Mouse (Mus musculus) hindbrain, embryonic 13.5 days (tissue): ENCODE data around the gene Cic. TPM values are rescaled to one million over a fixed set of nuclear protein-coding genes. Genes with fewer than 3 reads are reported as not detected.

Experiments
- ATAC-seq: fragments of 200-750 bp; cut with Nextera tagmentation; 2 replicates; pipeline ENCODE4 v1.8.0; 2017; ENCODE audit warnings: moderate TSS enrichment; ENCODE audit not compliant: low FRiP score
- H3K27ac ChIP-seq: fragments of 300-500 bp; sonication (generic); 2 replicates; pipeline ENCODE4 v1.5.1; 2015; ENCODE audit warnings: inconsistent platforms, mild to moderate bottlenecking, moderate library complexity
- H3K27me3 ChIP-seq: fragments of 300-500 bp; sonication (generic); 2 replicates; pipeline ENCODE4 v1.6.1; 2015; ENCODE audit warnings: mild to moderate bottlenecking, inconsistent platforms
- H3K36me3 ChIP-seq: fragments of 300-500 bp; sonication (generic); 2 replicates; pipeline ENCODE4 v1.6.1; 2015; ENCODE audit warnings: mild to moderate bottlenecking, inconsistent platforms
- H3K4me1 ChIP-seq: fragments of 300-500 bp; sonication (generic); replicated peaks from 2 replicates; pipeline ENCODE4 v1.6.1; 2015; ENCODE audit warnings: inconsistent platforms
- H3K4me2 ChIP-seq: fragments of 300-500 bp; sonication (generic); 2 replicates; pipeline ENCODE4 v1.6.1; 2015; ENCODE audit warnings: inconsistent platforms, mild to moderate bottlenecking, moderate library complexity
- H3K4me3 ChIP-seq: fragments of 300-500 bp; sonication (generic); 2 replicates; pipeline ENCODE4 v1.5.1; 2015; ENCODE audit warnings: mild to moderate bottlenecking, inconsistent platforms
- H3K9ac ChIP-seq: fragments of 300-500 bp; sonication (generic); 2 replicates; pipeline ENCODE4 v1.6.1; 2015; ENCODE audit warnings: mild to moderate bottlenecking, inconsistent platforms
- H3K9me3 ChIP-seq: fragments of 300-500 bp; sonication (generic); 2 replicates; pipeline ENCODE4 v1.6.1; 2016; ENCODE audit warnings: inconsistent platforms
- WGBS: fragments of 180-500 bp; shearing (Covaris S2); methylation state at CpG from one replicate; pipeline ENCODE4 v1.1.7; 2015; 5-methylcytosine and 5-hydroxymethylcytosine counted together
- polyA plus RNA-seq: library from polyadenylated mRNA; unstranded; fragments of >200 nt; fragmentation: Nextera tagmentation; extraction: Ambion mirVana; gene quantifications from 2 replicates; pipeline ENCODE4 v1.2.1, GENCODE M21; 2015

The Cic gene
- polyA plus RNA-seq, 1 experiment from 2014 or later = 36.9 TPM

DNA sequence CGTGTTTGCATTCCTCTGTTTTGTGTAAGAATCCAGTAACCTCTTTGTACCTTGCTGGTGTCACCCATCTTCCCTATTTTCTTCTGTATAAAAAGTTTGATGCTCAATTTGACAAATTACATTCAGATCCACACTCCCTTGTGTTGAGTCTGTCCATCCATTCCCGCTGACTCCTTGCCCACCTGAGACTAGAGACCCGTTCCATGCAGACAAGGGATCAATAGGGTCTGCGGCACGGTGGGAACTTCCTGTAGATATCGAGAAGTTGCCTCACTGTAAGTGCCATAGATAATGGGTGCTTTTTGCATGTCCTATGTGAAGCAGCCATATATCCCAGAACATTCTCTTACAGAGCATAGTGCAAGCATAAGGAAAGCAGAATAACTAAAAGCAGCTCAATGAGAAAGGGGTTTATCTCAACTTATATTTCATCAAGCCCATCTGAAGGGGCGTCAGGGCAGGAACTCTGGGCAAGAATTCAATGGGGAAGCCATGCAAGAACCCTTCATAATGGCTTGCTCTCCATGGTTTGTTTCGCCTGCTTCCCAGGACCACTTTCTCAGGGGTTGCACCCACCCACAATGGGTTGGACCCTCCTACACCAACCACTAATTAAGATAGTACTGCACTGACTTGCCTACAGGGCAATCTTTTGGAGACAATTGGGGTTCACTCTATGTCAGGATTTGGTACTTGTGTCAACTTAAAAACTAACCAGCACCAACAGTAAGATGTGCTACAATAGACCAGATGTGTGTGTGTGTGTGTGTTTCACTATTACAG, 1.1 kb upstream of the Cic start:
- 90% methylated on average over 8 of the region's 8 CpGs for WGBS
- peak overlapping the region; percentile 56 for H3K4me2 ChIP-seq
- H3K4me3 ChIP-seq = no peak overlapping the region; the same call in 1 of the 2 replicates
- peak overlapping the region; percentile 56; the same call in 1 of the 2 replicates for H3K9ac ChIP-seq
- no peak for ATAC-seq
- peaks cover 6% of the 10 kb centered on the region for H3K36me3 ChIP-seq
- no peak overlapping the region for H3K27ac ChIP-seq
- no peaks in the 10 kb centered on the region for H3K9me3 ChIP-seq
- peaks cover 31% of the 10 kb centered on the region for H3K4me1 ChIP-seq
- H3K27me3 ChIP-seq = peaks cover 14% of the 10 kb centered on the region; the same call in 1 of the 2 replicates

DNA sequence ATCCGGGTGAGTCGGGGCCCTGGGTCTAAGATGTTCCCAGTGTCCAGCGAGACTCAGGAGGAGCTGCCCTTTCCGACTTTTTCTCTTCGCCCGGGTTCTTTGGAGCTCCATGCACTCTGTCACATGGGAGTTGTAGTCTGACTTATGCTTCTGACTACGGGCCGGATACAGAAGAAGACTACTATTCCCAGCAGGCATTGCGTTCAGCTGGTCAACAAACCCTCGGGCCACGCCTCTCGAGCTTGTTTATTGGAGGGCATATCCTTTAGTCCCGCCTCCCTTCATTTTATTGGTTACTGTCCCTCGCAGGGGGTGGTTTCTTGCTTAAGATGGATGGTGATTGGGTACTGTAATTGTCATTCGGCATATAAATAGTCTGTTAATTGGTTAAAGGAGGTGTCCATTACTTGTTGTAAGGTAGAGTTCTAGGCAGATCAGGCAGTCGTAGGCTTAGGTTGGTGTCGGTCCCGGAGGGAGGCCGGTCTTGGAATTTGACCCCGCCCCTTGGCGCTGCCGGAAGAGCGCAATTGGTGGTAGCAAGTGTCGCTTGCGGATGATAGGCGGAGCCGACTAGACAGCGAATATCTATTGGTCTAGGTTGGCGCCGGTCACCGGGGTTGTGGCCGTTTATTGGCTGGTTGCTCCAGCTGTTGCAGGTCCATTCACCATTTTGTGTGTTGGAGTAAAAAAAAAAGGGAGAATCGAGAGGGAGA, 403 bp downstream of the Cic start:
- Histone ChIP-seq H3K4me1 (peaks cover 36% of the 10 kb centered on the region), H3K27me3 (peaks cover 14% of the 10 kb centered on the region; the same call in 1 of the 2 replicates), H3K4me2 (peak overlapping the region; percentile 83), H3K9me3 (no peaks in the 10 kb centered on the region), H3K4me3 (peak overlapping the region; percentile 76), H3K36me3 (peaks cover 22% of the 10 kb centered on the region), H3K27ac (peak overlapping the region; percentile 94), H3K9ac (peak overlapping the region; percentile 88)
- WGBS = 0% methylated on average over 33 of the region's 33 CpGs
- peak; percentile 97 for ATAC-seq

DNA sequence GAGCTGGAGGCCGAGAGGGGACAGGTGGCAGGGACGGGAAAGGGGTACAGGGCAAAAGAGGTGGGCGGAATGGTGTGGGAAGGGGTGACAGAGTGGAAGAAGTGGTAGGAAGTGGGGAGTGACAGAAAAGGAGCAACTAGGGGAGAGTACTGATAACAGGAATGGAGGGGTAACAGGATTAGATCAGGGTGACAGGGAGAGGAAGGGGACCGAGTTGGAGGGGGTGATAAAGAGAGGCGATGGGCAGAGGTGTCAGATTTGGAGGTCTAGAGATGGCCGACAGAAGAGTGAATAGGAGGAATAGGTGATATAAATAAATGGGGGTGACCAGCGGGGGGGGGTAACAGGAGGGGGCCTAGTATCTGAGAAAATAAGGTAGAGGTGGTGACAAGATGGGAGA, 1.1 kb downstream of the Cic start:
- Histone ChIP-seq H3K27me3 (peaks cover 14% of the 10 kb centered on the region; the same call in 1 of the 2 replicates), H3K4me3 (peak overlapping the region; percentile 76), H3K36me3 (peaks cover 29% of the 10 kb centered on the region), H3K27ac (peak overlapping the region; percentile 91), H3K9ac (peak overlapping the region; percentile 88), H3K9me3 (no peaks in the 10 kb centered on the region), H3K4me2 (peak overlapping the region; percentile 83), H3K4me1 (peaks cover 43% of the 10 kb centered on the region)
- 0 out of 2 replicates have a peak, but pooled peaks have one; percentile 0 for ATAC-seq
- 2% methylated on average over 7 of the region's 7 CpGs for WGBS

DNA sequence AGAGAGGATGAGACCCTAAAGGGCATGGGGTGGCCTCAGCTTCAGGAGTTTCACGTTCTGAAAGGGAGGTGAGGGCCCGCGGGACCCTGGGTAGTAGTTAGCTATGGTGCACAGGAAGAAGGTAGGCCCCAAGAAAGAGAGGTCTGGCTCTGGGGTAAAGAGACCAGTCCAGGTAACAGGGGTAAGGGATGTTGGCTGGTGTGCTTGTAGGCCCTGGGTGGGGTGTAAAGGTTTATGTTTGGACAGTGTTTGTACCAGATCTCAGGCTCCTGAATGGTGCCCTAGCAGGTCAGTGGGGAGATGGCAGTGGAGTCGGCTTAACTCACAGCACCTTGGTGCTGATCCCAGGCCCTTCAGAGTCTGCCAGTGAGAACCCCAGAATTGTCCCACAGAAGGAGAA, 1.5 kb downstream of the Cic start:
- peak overlapping the region; percentile 91 for H3K27ac ChIP-seq
- peak overlapping the region; percentile 83 for H3K4me2 ChIP-seq
- no peak for ATAC-seq
- H3K4me3 ChIP-seq = peak overlapping the region; percentile 76
- peaks cover 12% of the 10 kb centered on the region; the same call in 1 of the 2 replicates for H3K27me3 ChIP-seq
- 59% methylated on average over 4 of the region's 4 CpGs for WGBS
- peaks cover 48% of the 10 kb centered on the region for H3K4me1 ChIP-seq
- H3K9me3 ChIP-seq = no peaks in the 10 kb centered on the region
- peak overlapping the region; percentile 88 for H3K9ac ChIP-seq
- H3K36me3 ChIP-seq = peaks cover 33% of the 10 kb centered on the region

DNA sequence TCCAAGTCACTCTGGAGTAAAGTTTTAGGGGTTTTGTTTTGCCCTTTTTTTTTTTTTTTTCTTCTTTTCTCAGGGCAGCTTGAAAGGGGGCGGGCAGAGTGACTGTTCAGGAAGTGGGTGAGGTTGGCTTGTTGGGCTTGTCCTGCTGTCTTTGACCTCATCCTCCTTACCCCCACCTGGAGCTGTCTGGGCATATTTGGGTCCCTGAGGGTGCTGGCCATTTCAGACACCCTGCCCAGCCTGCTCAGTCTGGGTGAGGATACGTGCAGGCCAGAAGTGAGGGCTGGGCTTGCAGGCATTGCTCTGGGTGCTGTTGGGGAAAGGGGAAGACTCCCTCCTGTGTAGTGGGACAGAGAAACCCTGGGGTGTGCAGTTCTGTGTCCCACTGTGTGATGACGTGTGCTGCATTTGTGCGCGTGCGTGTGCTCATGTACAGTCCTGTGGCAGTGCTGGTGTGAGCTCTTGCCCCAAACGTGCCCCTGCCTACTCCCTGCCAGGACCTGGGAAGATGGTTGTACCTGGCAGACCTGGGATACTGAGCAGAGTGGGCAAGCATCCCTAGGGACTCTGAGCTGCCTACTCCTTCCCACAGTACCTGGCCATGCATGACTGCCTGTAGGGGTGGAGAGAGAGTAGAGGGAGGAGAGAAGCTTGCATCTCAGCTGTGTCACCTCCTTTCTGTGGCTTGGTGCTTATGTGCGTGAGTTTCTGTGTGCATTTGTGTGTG, 2.2 kb downstream of the Cic start:
- Histone ChIP-seq H3K9ac (peak overlapping the region; percentile 88), H3K36me3 (peaks cover 38% of the 10 kb centered on the region), H3K4me2 (peak overlapping the region; percentile 83), H3K27ac (peak overlapping the region; percentile 6; the same call in 1 of the 2 replicates), H3K4me1 (peaks cover 54% of the 10 kb centered on the region), H3K4me3 (peak overlapping the region; percentile 76), H3K9me3 (no peaks in the 10 kb centered on the region), H3K27me3 (peaks cover 5% of the 10 kb centered on the region; the same call in 1 of the 2 replicates)
- 84% methylated on average over 8 of the region's 8 CpGs for WGBS
- no peak for ATAC-seq

DNA sequence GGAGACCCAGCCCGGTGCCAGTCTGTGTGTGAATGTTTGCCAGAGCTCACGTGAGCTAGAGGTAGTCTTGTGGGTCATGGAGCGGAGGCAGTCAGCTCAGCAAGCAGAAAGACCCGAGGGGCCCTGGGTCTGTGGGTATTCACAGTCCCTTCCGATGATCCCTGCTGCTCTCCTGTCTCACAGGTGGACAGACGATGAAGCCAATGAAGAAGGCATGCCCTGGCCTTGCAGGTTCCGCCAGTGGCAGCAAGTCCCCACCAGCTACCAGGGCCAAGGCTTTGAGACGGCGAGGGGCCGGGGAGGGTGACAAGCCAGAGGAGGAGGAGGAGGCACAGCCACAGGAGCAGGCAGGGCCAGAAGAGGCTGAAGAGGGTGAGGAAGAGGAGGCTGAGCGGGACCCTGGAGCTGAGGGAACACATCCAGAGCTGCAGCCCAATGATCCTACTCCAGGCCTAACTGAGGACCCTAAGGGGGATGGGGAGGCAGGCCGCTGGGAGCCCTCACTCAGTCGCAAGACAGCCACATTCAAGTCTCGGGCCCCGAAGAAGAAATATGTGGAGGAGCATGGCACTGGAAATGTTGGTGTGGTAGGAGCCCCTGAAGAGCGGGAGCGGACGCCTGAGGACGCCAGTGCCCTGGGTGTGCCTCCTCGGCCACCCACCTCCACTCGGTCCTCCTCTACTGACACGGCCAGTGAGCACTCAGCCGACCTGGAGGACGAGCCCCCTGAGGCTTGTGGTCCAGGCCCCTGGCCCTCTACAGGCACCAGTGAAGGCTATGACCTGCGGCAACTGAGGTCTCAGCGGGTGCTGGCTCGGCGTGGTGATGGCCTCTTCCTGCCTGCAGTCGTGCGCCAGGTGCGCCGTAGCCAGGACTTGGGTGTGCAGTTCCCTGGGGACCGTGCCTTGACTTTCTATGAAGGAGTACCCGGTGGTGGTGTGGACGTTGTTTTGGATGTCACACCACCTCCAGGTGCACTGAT, 3.4 kb downstream of the Cic start:
- no peaks in the 10 kb centered on the region for H3K9me3 ChIP-seq
- H3K27ac ChIP-seq = no peak overlapping the region
- H3K36me3 ChIP-seq = peaks cover 40% of the 10 kb centered on the region
- no peaks in the 10 kb centered on the region for H3K27me3 ChIP-seq
- no peak overlapping the region for H3K4me3 ChIP-seq
- WGBS = 90% methylated on average over 35 of the region's 35 CpGs
- peak overlapping the region; percentile 83 for H3K4me2 ChIP-seq
- 0 out of 2 replicates have a peak overlapping the region, but pooled peaks have one; percentile 88 for H3K9ac ChIP-seq
- ATAC-seq = no peak
- peaks cover 67% of the 10 kb centered on the region for H3K4me1 ChIP-seq

DNA sequence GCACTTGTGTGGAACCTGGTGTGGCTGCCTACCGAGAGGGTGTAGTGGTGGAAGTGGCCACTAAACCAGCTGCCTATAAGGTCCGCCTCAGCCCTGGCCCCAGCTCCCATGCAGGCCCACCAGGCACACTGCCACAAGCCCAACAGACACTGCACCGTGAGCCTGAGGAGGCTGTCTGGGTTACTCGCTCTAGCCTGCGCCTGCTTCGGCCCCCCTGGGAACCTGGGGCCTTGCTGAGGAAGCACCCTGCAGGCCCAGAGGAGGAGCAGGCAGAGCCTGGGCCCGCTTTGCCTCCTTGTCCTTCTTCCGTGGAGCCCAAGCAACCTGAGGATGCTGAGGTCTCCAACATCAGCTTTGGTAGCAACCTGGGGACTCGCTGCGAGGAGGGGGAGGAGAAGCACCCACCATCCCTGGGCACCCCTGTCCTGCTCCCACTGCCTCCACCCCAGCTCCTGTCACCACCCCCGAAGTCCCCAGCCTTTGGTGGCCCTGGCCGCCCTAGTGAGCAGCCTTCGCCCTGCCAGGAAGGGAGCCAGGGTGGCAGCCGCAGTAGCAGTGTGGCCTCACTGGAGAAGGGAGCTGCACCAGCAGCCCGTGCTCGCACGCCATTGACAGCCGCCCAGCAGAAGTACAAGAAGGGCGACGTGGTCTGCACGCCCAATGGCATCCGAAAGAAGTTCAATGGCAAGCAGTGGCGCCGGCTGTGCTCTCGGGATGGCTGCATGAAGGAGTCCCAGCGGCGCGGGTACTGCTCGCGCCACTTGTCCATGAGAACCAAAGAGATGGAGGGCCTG, 4.3 kb downstream of the Cic start:
- peaks cover 72% of the 10 kb centered on the region for H3K4me1 ChIP-seq
- no peak overlapping the region for H3K4me3 ChIP-seq
- WGBS = 84% methylated on average over 29 of the region's 30 CpGs
- no peak overlapping the region for H3K4me2 ChIP-seq
- H3K9me3 ChIP-seq = no peaks in the 10 kb centered on the region
- peaks cover 40% of the 10 kb centered on the region for H3K36me3 ChIP-seq
- H3K9ac ChIP-seq = no peak overlapping the region
- no peak for ATAC-seq
- no peaks in the 10 kb centered on the region for H3K27me3 ChIP-seq
- H3K27ac ChIP-seq = no peak overlapping the region

DNA sequence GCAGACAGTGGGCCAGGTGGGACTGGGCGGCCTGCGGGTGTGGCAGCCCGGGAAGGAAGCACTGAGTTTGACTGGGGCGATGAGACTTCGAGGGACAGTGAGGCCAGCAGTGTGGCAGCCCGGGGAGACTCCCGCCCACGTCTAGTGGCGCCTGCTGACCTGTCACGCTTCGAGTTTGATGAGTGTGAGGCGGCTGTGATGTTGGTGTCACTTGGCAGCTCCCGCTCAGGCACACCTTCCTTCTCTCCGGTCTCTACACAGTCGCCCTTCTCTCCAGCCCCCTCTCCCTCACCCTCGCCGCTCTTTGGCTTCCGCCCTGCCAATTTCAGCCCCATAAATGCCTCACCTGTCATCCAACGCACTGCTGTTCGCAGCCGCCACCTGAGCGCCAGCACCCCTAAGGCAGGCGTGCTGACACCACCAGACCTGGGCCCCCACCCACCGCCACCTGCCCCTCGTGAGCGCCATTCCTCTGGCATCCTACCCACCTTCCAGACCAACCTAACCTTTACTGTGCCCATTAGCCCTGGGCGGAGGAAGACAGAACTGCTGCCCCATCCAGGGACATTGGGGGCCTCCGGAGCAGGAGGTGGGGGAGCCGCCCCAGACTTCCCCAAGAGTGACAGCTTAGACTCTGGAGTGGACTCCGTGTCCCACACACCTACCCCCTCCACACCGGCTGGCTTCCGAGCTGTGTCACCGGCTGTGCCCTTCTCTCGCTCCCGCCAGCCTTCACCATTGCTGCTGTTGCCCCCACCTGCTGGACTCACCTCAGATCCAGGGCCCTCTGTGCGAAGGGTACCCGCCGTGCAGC, 5.1 kb downstream of the Cic start:
- Histone ChIP-seq H3K27me3 (no peaks in the 10 kb centered on the region), H3K9ac (peak overlapping the region; percentile 60; the same call in 1 of the 2 replicates), H3K4me2 (no peak overlapping the region), H3K27ac (no peak overlapping the region), H3K36me3 (peaks cover 40% of the 10 kb centered on the region), H3K9me3 (no peaks in the 10 kb centered on the region), H3K4me3 (no peak overlapping the region), H3K4me1 (peaks cover 77% of the 10 kb centered on the region)
- whole genome bisulfite sequencing = 89% methylated on average over 38 of the region's 38 CpGs
- ATAC-seq = no peak

DNA sequence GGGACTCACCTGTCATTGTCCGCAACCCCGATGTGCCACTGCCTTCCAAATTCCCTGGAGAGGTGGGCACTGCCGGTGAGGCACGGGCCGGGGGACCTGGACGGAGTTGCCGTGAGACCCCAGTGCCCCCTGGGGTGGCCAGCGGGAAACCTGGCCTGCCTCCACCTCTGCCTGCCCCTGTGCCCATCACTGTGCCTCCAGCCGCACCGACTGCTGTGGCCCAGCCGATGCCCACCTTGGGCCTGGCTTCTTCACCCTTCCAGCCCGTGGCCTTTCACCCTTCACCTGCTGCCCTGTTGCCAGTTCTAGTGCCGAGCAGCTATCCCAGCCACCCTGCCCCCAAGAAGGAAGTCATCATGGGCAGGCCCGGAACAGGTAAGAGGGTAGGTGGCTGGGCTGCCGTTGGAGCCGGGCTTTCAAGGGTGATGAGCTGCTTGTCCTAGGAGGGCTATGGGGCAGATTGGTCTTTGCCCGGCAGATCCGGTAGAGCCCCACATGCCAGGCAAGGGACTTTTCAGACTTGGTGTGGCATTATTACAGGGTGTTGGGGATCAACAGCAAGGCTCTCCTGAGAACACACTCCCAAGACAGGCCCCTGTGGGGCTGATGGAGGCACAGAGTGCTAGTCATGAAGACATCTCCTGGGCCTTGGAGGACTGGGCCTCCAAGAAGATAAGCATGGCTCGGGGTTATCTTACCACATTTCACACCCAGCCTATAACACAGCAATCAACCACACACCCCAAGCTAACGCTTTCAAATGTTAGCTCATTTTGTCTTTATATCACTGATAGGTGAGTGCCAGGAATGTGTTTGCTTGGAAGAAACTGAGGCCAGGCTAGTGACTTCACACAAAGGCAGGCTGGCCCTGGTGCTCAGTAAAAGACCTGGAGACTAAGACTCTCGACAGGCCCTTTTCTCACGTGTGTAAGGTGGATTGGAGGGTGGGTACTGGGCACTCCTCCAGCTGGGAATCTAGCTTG, 6.0 kb downstream of the Cic start:
- WGBS = 90% methylated on average over 22 of the region's 22 CpGs
- Histone ChIP-seq H3K9ac (peak overlapping the region; percentile 60), H3K4me3 (no peak overlapping the region; the same call in 1 of the 2 replicates), H3K4me2 (no peak overlapping the region; the same call in 1 of the 2 replicates), H3K36me3 (peaks cover 40% of the 10 kb centered on the region), H3K27me3 (no peaks in the 10 kb centered on the region), H3K9me3 (no peaks in the 10 kb centered on the region), H3K4me1 (peaks cover 82% of the 10 kb centered on the region), H3K27ac (no peak overlapping the region)
- ATAC-seq = no peak
